Mouse (Mus musculus) fat pad, adult 2 months (tissue): ENCODE results near the gene P3h2.
A peak's percentile ranks its signal among the peaks of the same experiment; 100 is the strongest.

Experiments used
- DNase-seq: peaks from one replicate; pipeline ENCODE4 v3.0.0-alpha.2; 2011; ENCODE audit warnings: low read depth, low spot score; ENCODE audit errors: extremely low read depth

P3h2 gene

DNA sequence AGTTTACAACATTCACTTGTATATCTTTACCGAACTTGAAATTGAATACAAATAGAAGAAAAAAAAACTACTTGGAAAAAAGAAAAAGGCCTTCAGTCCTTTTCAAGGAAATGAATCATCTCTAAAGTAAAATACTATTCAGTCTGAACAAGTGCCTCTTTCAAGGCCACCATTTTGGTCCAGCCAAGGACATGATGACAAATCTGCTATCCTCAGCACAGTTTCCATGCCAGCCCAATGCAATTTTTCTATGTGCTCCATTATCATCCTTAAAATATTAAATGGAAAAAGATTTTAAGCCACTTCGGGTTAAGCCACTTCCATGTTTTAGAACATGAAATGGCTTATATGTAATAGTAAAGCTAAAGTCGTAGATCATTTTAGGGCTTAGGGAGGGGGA, 35.2 kb downstream of the P3h2 start:
- no peak for DNase-seq

DNA sequence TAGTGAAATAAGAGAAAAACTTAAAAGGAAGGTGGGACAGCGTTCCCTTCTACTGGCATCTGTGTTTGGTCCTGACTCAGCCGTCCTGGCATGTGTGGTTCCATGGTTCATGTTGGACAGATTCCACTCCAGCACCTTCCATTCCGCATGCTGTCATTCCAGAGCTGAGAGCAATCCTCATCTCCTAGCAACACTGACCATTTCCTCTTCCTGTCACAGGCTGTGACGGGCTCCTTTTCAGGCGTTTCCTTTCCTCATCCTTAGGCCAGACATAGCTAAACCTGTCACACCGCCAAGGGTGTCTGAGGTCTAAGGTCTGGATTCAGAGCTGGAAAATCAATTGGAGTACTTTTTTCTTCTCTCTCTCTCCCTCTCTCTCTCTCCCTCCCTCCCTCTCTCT, 40.5 kb downstream of the P3h2 start:
- DNase-seq, result no peak

GRCm38 (mm10) chr16:26060239-26061085, 45.1 kb downstream of the P3h2 start:
- DNase-seq, result no peak

- DNase-seq, result no peak
These were observed 52.0 kb downstream of the P3h2 start for GRCm38 (mm10) chr16:26053631-26054030.

DNA sequence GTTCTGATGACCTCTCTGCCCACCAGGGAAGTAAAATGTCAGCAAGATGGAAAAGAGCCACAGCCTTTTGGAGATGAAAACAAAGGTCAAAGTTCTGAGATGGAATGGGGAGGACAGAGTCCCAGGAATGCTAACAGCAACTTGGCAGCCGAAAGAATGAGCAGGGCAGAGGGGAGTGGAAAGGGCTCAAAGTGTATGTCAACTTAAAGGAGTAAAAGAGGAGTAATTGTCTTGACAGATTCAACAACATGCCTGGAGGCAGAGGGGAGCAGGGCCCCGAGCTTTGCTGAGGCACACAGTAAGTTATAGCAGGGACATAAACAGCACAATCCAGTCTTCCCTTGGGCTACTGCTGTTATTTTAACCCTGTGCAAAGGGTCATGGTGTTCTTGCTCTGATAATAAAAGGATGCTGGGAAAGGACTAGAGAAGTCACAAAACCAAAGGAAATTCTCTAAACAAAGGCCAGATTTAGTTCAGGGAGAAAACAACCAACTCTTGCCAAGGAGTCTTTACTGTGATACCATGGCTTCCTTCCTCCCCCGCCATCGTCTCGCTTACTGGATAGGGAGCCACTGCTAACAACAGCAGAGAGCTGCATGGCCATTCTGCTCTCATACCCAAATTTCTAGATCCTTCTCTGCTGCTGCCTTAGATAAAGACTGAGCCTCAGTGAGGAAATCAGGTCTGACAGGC, 56.0 kb downstream of the P3h2 start:
- DNase-seq, result no peak

DNA sequence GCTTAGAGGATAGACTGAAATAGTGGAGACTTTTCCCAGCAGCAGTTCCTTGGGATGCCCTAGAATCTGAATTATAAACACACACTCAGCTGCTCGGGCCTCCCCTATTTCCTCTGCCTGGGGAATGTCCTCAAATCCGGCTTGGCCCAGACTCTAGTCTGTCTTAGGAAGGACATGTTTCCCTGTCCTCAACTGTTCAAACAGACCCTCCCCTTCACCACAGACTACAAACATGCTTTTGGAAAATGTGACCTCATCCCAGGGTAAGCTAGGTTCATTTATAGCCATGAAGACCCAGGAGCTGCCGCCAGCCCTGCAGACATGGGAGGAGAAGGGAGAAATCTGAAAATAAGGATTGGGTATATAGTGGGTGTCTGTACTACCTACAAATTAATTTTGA, 57.7 kb downstream of the P3h2 start:
- no peak for DNase-seq

DNA sequence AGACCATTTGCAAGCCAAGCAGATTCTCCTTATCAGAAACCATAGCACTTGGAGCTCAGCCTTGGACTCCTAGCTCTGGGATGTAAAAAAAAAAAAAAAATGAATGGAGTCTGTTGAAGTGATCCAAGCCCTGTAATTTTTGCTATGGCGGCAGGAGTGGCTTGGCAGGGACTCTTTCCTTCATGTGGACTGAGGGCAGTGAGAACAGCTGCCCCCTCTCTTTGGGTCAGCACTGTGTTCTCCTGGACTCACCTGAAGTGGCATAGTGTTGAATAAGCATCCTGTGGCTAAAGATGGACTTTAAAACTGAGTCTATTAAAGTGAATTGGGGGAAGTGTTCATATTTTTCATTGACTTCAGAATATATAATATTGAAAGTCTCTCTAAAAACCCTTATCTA, 58.2 kb downstream of the P3h2 start:
- no peak for DNase-seq

DNA sequence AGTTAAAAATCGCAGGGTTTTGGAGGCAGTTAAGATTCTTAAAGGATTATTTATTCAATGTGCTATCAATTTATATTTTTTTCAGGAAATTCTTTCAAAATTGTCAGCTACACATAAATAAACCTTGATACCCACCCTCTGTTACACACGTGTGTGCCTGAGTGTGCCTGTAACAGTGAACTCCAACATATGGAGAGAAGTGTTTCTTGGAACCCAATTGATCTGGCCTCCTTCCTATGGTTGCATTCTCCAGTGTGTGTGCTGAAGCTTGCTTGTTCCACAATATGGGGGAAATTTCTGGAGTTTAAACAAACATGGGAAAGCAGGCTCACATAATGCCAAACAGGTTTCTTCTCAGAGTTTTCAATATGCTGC, 63.7 kb downstream of the P3h2 start:
- DNase-seq, result no peak

DNA sequence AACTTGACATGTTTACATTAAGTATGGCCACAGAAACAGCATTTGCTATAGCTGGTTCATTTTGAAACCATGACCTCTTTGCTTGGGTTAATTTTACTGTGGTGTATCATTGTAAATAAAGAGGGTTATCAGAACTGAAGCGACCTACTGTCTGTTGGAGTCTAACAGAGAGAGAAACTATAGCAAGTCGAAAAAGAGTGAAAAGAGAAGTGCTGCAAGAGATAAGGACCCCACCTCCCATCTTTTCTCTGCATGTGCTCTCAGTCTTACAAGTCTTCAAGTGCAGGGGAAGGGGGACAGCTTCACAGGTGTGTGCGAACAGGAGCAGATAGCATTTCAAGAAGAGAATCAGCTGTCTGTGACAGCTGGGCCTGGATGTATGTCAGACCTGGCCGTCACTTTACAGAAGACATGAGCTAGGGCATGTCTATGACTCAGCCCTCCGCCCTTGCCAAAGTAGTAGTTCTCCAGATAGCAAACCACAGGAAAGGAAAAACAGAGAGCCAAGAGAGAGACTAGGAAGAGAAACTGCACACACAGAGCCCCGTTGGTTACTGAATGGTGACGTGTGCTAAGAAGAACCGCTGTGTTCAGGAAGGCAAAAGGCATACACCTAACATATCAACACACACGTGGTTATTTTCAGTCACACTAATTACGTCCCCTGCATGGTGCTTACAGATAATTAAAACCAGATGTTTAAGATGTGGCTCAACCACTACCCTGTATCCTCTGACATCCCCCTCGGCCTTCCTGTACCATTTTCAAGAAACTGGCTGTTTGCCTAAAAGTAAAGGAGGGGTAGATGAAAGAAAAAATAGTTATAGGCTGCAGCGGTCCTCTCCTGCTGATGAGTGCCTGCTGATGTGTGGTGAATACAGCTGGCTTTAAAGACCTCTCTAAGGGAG, 64.3 kb downstream of the P3h2 start:
- DNase-seq, result peak; percentile 21

DNA sequence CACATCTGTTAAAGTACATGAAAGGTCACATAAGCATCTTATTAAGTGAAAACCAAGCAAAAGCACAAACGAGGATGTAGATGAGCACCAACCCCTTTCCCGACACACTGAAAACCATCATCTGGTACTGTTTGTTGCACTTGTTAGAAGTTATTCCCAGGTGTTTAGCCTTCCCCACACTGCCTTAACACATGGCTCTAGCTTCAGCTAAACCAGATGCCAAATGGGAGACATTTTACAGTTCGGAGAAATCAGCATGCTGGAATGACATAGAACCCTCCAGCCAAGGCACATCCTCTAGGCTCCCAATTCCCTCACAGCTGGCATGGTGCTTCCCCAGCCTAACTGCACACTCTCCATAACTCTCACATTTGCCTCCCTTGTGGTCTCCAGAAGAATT, 66.3 kb downstream of the P3h2 start:
- DNase-seq, result no peak

DNA sequence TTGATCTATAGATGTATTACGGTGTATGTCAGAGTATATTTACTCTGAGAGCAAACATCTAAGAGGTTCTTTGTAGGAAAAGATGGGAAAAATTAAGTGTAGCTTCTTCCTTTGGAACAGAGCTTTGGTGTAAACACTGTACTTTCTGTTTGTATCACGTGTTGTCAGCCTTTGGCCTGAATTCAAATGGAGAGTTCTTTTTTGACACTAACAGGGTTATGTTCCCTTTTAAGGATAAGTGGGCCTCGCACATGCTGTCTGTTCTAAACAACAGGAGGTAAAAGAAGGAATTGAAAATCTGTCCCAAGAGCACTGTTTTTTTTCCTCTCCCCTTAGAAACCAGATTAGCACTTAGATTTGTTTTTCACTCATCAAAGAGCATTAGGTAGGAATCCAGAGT, 70.1 kb downstream of the P3h2 start:
- no peak for DNase-seq

DNA sequence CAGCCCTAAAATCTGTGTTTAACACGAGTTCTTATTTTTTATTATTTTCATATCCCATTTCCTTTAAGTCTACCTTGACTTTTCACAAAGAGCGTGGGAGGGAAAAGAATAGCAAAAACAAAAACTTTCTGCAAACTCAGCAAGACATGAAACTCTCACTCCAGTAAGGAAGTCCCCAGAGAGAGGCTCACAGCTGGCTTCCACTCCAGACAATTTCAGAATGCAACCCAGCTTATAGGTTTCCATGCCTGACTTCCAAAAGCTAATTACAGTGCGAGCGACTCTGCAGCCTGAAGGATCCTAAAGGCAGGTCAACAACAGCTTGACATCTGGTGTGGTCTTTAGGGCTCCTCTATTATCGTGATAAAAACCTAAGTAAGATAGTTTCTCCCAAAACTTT, 70.5 kb downstream of the P3h2 start:
- no peak for DNase-seq

GRCm38 (mm10) chr16:26029424-26030012, 76.1 kb downstream of the P3h2 start:
- DNase-seq, result no peak

DNA sequence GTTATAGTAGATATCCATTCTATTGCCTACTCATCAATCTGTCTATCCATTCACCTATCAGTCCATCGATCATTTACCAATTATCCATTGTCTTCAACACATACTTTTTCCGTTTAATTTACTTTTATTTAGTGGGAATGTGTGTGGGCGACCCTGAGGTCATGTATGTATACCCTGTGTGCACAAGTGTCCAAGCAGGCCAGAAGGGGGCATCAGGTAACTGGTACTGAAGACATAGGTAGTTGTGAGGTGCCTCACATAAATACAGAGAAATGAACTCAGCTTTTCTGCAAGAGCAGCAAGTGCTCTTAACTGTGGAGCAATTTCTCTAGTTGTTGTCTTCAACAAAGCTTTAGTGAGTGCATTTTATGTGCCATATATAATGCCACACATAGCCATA, 79.2 kb downstream of the P3h2 start:
- no peak for DNase-seq

- DNase-seq, result no peak
These were observed 81.0 kb downstream of the P3h2 start for GRCm38 (mm10) chr16:26024543-26024942.

- DNase-seq, result no peak
These were observed 82.2 kb downstream of the P3h2 start for GRCm38 (mm10) chr16:26023352-26023751.

DNA sequence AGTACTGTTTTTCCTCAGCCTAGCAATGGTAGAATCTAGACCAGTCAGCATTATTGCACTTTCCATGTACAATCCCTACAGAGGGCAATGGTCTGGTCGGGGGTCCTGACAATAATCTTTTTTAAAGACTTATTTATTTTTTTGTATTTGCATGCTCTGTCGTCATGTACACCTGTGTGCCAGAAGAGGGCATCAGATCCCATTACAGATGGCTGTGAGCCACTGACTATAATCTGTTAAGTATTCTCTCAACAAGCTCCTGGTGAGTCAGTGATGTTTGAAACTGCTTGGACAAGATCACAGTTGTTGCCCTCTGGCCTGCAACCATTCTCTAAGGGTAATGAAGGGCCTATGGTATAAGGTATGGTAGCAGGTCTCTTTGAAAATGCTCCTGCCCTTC, 83.8 kb downstream of the P3h2 start:
- DNase-seq, result no peak

GRCm38 (mm10) chr16:26005811-26006210, 99.8 kb downstream of the P3h2 start:
- DNase-seq, result peak; percentile 71

- DNase-seq, result no peak
These were observed 102.3 kb downstream of the P3h2 start for GRCm38 (mm10) chr16:26003261-26003660.

- no peak for DNase-seq
These were observed 102.7 kb downstream of the P3h2 start for GRCm38 (mm10) chr16:26002848-26003247.

GRCm38 (mm10) chr16:25994605-25995004, 111.0 kb downstream of the P3h2 start:
- DNase-seq, result no peak
